In the genomic region with DNA sequence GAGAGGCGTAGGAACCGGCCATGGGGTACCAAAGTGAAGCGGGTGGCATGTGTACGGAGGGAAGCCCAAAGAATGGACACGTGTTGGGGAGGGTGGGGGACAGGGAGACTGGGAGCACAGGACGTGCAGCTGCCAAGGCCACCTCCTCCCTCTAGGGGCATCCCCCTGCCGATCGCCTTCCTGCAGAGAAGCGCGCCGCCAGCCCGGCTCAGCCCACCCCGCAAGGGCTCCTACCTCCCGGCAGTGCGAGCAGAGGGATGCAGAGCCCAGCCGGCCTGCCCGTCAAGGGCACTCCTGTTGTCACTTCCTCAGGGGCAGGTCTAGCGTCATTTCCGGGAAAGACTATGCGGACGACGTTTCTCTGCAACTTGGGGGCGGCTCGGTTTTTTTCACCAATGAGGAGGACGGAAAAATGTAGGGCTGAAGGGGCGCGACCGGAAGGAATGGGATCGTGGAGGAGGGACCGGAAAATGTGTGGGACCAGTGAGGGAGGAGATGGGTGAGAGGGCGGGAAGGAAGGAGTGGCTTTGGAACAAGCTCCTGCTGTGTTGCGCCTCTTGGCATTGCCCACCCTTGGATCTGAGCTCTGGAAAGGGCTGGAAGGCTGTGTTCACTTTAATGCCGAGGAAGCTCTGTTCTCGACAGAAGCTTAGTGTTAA, we compare ENCODE assay signal across 8 mouse cellular contexts. TPM values are rescaled to one million over a fixed set of nuclear protein-coding genes. Genes with fewer than 3 reads are reported as not detected.
DNase-seq lines count a peak whose midpoint lies in the region; ATAC-seq lines count a peak whose summit lies in the region.

Gene Txn2 (minus strand): TSS at position 334 of the 659 bp plus-strand sequence.

- peak within 1 kb of the TSS; percentile 82 for H3K9ac ChIP-seq in hindbrain, embryonic 12.5 days

- no peaks in the 10 kb centered on the region for H3K9me3 ChIP-seq in hindbrain, embryonic 12.5 days (replicated peaks)

- peaks cover 24% of the 10 kb centered on the region for H3K4me1 ChIP-seq in hindbrain, embryonic 12.5 days

- peak within 1 kb of the TSS; percentile 79 for H3K4me3 ChIP-seq in hindbrain, embryonic 12.5 days

- H3K27me3 ChIP-seq in hindbrain, embryonic 12.5 days = no peaks in the 10 kb centered on the region

- H3K36me3 ChIP-seq in hindbrain, embryonic 12.5 days = peaks cover 22% of the 10 kb centered on the region

- peak; percentile 98 for DNase-seq in NIH3T3 (ENCODE audit: low read depth)
- peak; percentile 96 to 97 for DNase-seq in cerebellum, postnatal 10 days
- DNase-seq in frontal cortex, postnatal 10 days (ENCODE audit: low spot score in 2 of 2) = peak; percentile 97
- DNase-seq in layer of hippocampus, postnatal 14 days (ENCODE audit: low spot score in 2 of 2) = peak; percentile 97 to 99
- peak; percentile 95 for DNase-seq in lung, postnatal 14 days
- peak; percentile 98 for DNase-seq in retina, adult 2 months (ENCODE audit: low read depth, low spot score)
- DNase-seq in thymus, postnatal 36 days = peak; percentile 92 to 95

- H3K27ac ChIP-seq in hindbrain, embryonic 12.5 days = peak within 1 kb of the TSS; percentile 91

- under 1% methylated on average over 32 of the region's 34 CpGs for WGBS in hindbrain, embryonic 12.5 days

- peak; percentile 97 for ATAC-seq in hindbrain, embryonic 12.5 days (ENCODE audit: low FRiP score)

- peak within 1 kb of the TSS; percentile 77 for H3K4me2 ChIP-seq in hindbrain, embryonic 12.5 days (replicated peaks)

RNA-seq across cellular contexts. Expression of gene Txn2, which starts in this region (rescaled TPM):
- polyA plus RNA-seq in hindbrain, embryonic 12.5 days (2016; fragmentation: Nextera tagmentation; extraction: Ambion mirVana) = 191 and 206 TPM in 2 replicates
- total RNA-seq in layer of hippocampus, postnatal 14 days (2021) = 100 to 1,000 TPM; 106 to 116 TPM

Comparison
In these comparisons a context has a peak if more than half of its experiments do, and no peak if none do; other contexts are left out.
1. Peak in every context shown above with its lines: DNase-seq, ATAC-seq, H3K4me3 ChIP-seq and H3K27ac ChIP-seq.